Mouse (Mus musculus) cerebellum, adult 2 months (tissue): Measurements from ENCODE around the gene Qdpr.

ENCODE experiments used
- CTCF ChIP-seq: fragments of 200-500 bp; IDR thresholded peaks from 2 replicates; pipeline ENCODE4 v1.5.1; 2011; ENCODE audit warnings: low read depth, mild to moderate bottlenecking, control low read depth, low read length, moderate library complexity, borderline replicate concordance; ENCODE audit not compliant: insufficient read depth
- POLR2A ChIP-seq: fragments of 200-500 bp; IDR thresholded peaks from 2 replicates; pipeline ENCODE4 v1.6.1; 2011; ENCODE audit warnings: low read length, control low read depth, borderline replicate concordance; ENCODE audit not compliant: insufficient read depth

GRCm38 (mm10) chr5:45482607-45483006 is 32.6 kb upstream of the Qdpr start:
- TF ChIP-seq POLR2A (no peak), CTCF (no peak)
